Mouse (Mus musculus) C2C12 (cell line): ENCODE results near the gene Col17a1. TPM values are rescaled to one million over a fixed set of nuclear protein-coding genes. Genes with fewer than 3 reads are reported as not detected.
A peak's percentile ranks its signal among the peaks of the same experiment; 100 is the strongest.

Experiments used
- H3K27me3 ChIP-seq: one replicate; pipeline ENCODE4 v1.6.1; 2011; ENCODE audit not compliant: control insufficient read depth, insufficient read depth, insufficient read length
- H3K36me3 ChIP-seq: one replicate; pipeline ENCODE4 v1.6.1; 2011; ENCODE audit not compliant: control insufficient read depth, insufficient read depth
- H3K4me3 ChIP-seq: one replicate; pipeline ENCODE4 v1.5.1; 2011; ENCODE audit warnings: mild to moderate bottlenecking, control low read depth; ENCODE audit not compliant: poor library complexity, insufficient read depth, severe bottlenecking
- H3K79me2 ChIP-seq: one replicate; pipeline ENCODE4 v1.6.1; 2011; ENCODE audit not compliant: control insufficient read depth, insufficient read depth
- H3K79me3 ChIP-seq: one replicate; pipeline ENCODE4 v1.6.1; 2011; ENCODE audit warnings: low read depth, control low read depth
- H3ac ChIP-seq: one replicate; pipeline ENCODE3; 2011; ENCODE audit warnings: low read depth; ENCODE audit not compliant: control insufficient read depth, insufficient read length
- CEBPB ChIP-seq: IDR thresholded peaks from one replicate; pipeline ENCODE4 v1.6.1; 2011; ENCODE audit warnings: low read depth, mild to moderate bottlenecking, control low read depth, moderate library complexity
- CTCF ChIP-seq: IDR thresholded peaks from one replicate; pipeline ENCODE4 v1.5.1; 2011; ENCODE audit not compliant: control insufficient read depth, insufficient read depth, insufficient read length
- FOSL1 ChIP-seq: IDR thresholded peaks from one replicate; pipeline ENCODE4 v1.8.0; 2011; ENCODE audit warnings: mild to moderate bottlenecking, low read length; ENCODE audit not compliant: poor library complexity, insufficient read depth, severe bottlenecking
- MAX ChIP-seq: IDR thresholded peaks from one replicate; pipeline ENCODE4 v1.6.1; 2011; ENCODE audit warnings: mild to moderate bottlenecking, control low read depth
- MYOD1 ChIP-seq: IDR thresholded peaks from one replicate; pipeline ENCODE4 v1.6.1; 2011; ENCODE audit warnings: low read depth; ENCODE audit not compliant: control insufficient read depth, insufficient read length
- MYOG ChIP-seq: IDR thresholded peaks from one replicate; pipeline ENCODE4 v1.6.1; 2011; ENCODE audit not compliant: control insufficient read depth, insufficient read length; ENCODE audit errors: extremely low read depth
- USF1 ChIP-seq: IDR thresholded peaks from one replicate; pipeline ENCODE4 v1.6.1; 2011; ENCODE audit warnings: low read depth, mild to moderate bottlenecking, control low read depth, moderate library complexity
- polyA plus RNA-seq: library from polyadenylated mRNA; unstranded; fragments of >200 nt; fragmentation: generic; extraction: Trizol; gene quantifications from one replicate; pipeline ENCODE4 v1.2.1, GENCODE M21; 2012; ENCODE audit warnings: missing spikeins

Col17a1 gene
- polyA plus RNA-seq, 1 experiment, result 0.13 TPM

- Histone ChIP-seq H3K36me3 (no peaks in the 10 kb centered on the region), H3K27me3 (no peaks in the 10 kb centered on the region), H3K79me2 (no peaks in the 10 kb centered on the region), H3ac (no peak overlapping the region), H3K4me3 (no peak overlapping the region), H3K79me3 (no peaks in the 10 kb centered on the region)
- no peak for TF ChIP-seq USF1
Measured at GRCm38 (mm10) chr19:47705772-47706309, 13.9 kb upstream of the Col17a1 start.

- H3K79me2 ChIP-seq, result no peaks in the 10 kb centered on the region
- no peaks in the 10 kb centered on the region for H3K79me3 ChIP-seq
- TF ChIP-seq MYOD1, result no peak
- H3K4me3 ChIP-seq, result no peak overlapping the region
- no peak overlapping the region for H3ac ChIP-seq
- no peaks in the 10 kb centered on the region for H3K27me3 ChIP-seq
- no peaks in the 10 kb centered on the region for H3K36me3 ChIP-seq
Measured at GRCm38 (mm10) chr19:47705080-47705771, 13.3 kb upstream of the Col17a1 start.

- Histone ChIP-seq H3K79me2 (no peaks in the 10 kb centered on the region), H3K4me3 (no peak overlapping the region), H3K36me3 (no peaks in the 10 kb centered on the region), H3ac (no peak overlapping the region), H3K79me3 (no peaks in the 10 kb centered on the region), H3K27me3 (no peaks in the 10 kb centered on the region)
- TF ChIP-seq USF1, result no peak
- no peak for TF ChIP-seq CTCF
- TF ChIP-seq MYOG, result no peak
- TF ChIP-seq CEBPB, result no peak
- no peak for TF ChIP-seq FOSL1
- TF ChIP-seq MYOD1, result no peak
- TF ChIP-seq MAX, result no peak
Measured at GRCm38 (mm10) chr19:47700509-47700908, 8.6 kb upstream of the Col17a1 start.

- Histone ChIP-seq H3K36me3 (no peaks in the 10 kb centered on the region), H3K27me3 (no peaks in the 10 kb centered on the region), H3K4me3 (no peak overlapping the region), H3ac (no peak overlapping the region), H3K79me3 (no peaks in the 10 kb centered on the region), H3K79me2 (no peaks in the 10 kb centered on the region)
- TF ChIP-seq MAX, result peak; percentile 73
- no peak for TF ChIP-seq MYOG
- peak; percentile 42 for TF ChIP-seq MYOD1
- no peak for TF ChIP-seq CTCF
- TF ChIP-seq CEBPB, result peak; percentile 84
- TF ChIP-seq USF1, result peak; percentile 2
- TF ChIP-seq FOSL1, result peak; percentile 83
Measured at GRCm38 (mm10) chr19:47699743-47700142, 7.8 kb upstream of the Col17a1 start.

- Histone ChIP-seq H3K4me3 (no peak overlapping the region), H3K79me3 (no peaks in the 10 kb centered on the region), H3K27me3 (no peaks in the 10 kb centered on the region), H3K36me3 (no peaks in the 10 kb centered on the region), H3ac (no peak overlapping the region), H3K79me2 (no peaks in the 10 kb centered on the region)
- no peak for TF ChIP-seq USF1
- TF ChIP-seq MYOG, result no peak
- no peak for TF ChIP-seq CTCF
- TF ChIP-seq FOSL1, result no peak
- TF ChIP-seq MYOD1, result peak; percentile 80
Measured at GRCm38 (mm10) chr19:47698266-47698665, 6.4 kb upstream of the Col17a1 start.

GRCm38 (mm10) chr19:47697067-47697466 is 5.2 kb upstream of the Col17a1 start:
- Histone ChIP-seq H3K27me3 (no peaks in the 10 kb centered on the region), H3K79me2 (no peaks in the 10 kb centered on the region), H3K79me3 (no peaks in the 10 kb centered on the region), H3K36me3 (no peaks in the 10 kb centered on the region), H3ac (no peak overlapping the region), H3K4me3 (no peak overlapping the region)
- TF ChIP-seq USF1 (no peak), FOSL1 (no peak), MAX (no peak), CTCF (no peak), MYOG (no peak), CEBPB (no peak), MYOD1 (no peak)
